Mouse (Mus musculus) midbrain, embryonic 10.5 days (tissue): ENCODE measurements around the gene Wfikkn1. TPM values are rescaled to one million over a fixed set of nuclear protein-coding genes. Genes with fewer than 3 reads are reported as not detected.
"Not testable (repeated sequence)": the region's sequence is repeated elsewhere in the genome, so short reads cannot be mapped to it uniquely, and the experiment has no call there.

Experiments used
- DNase-seq: peaks from one replicate; pipeline ENCODE4 v3.0.0-alpha.2; 2017; ENCODE audit warnings: low spot score
- H3K27ac ChIP-seq: fragments of 300-500 bp; sonication (generic); replicated peaks from 2 replicates; pipeline ENCODE4 v1.5.1; 2016; ENCODE audit warnings: mild to moderate bottlenecking
- H3K27me3 ChIP-seq: fragments of 300-500 bp; sonication (generic); 2 replicates; pipeline ENCODE4 v1.6.1; 2016; ENCODE audit warnings: low read depth, mild to moderate bottlenecking; ENCODE audit not compliant: poor library complexity, severe bottlenecking
- H3K36me3 ChIP-seq: fragments of 300-500 bp; sonication (generic); 2 replicates; pipeline ENCODE4 v1.6.1; 2016; ENCODE audit warnings: mild to moderate bottlenecking, moderate library complexity
- H3K4me1 ChIP-seq: fragments of 300-500 bp; sonication (generic); 2 replicates; pipeline ENCODE4 v1.6.1; 2016
- H3K4me3 ChIP-seq: fragments of 300-500 bp; sonication (generic); 2 replicates; pipeline ENCODE4 v1.5.1; 2016; ENCODE audit warnings: mild to moderate bottlenecking, moderate library complexity
- H3K9me3 ChIP-seq: fragments of 300-500 bp; sonication (generic); replicated peaks from 2 replicates; pipeline ENCODE4 v1.6.1; 2016; ENCODE audit warnings: mild to moderate bottlenecking
- WGBS: fragments of 180-500 bp; shearing (Covaris S2); methylation state at CpG from one replicate; pipeline ENCODE4 v1.1.7; 2016; 5-methylcytosine and 5-hydroxymethylcytosine counted together
- polyA plus RNA-seq: library from polyadenylated mRNA; unstranded; fragments of >200 nt; fragmentation: Nextera tagmentation; extraction: Ambion mirVana; gene quantifications from 2 replicates; pipeline ENCODE4 v1.2.1, GENCODE M21; 2016

Wfikkn1 gene
- polyA plus RNA-seq, 1 experiment from 2014 or later, result 19.7 TPM

GRCm38 (mm10) chr17:25873405-25874147, 7.1 kb downstream of the Wfikkn1 start:
- H3K36me3 ChIP-seq, result peaks cover 21% of the 10 kb centered on the region
- WGBS, result 85% methylated on average over 11 of the region's 11 CpGs
- H3K4me3 ChIP-seq, result peak overlapping the region; percentile 81
- H3K27me3 ChIP-seq, result no peaks in the 10 kb centered on the region
- H3K27ac ChIP-seq, result peak overlapping the region; percentile 93; the same call in 1 of the 2 replicates
- no peaks in the 10 kb centered on the region for H3K9me3 ChIP-seq
- no peak for DNase-seq
- peaks cover 60% of the 10 kb centered on the region for H3K4me1 ChIP-seq

- Histone ChIP-seq H3K9me3 (no peaks in the 10 kb centered on the region), H3K4me1 (peaks cover 60% of the 10 kb centered on the region), H3K27me3 (no peaks in the 10 kb centered on the region), H3K4me3 (no peak overlapping the region), H3K27ac (no peak overlapping the region), H3K36me3 (peaks cover 12% of the 10 kb centered on the region)
- no peak for DNase-seq
- WGBS, result 85% methylated on average over 3 of the region's 3 CpGs
Measured at GRCm38 (mm10) chr17:25872676-25873075, 8.0 kb downstream of the Wfikkn1 start.

DNA sequence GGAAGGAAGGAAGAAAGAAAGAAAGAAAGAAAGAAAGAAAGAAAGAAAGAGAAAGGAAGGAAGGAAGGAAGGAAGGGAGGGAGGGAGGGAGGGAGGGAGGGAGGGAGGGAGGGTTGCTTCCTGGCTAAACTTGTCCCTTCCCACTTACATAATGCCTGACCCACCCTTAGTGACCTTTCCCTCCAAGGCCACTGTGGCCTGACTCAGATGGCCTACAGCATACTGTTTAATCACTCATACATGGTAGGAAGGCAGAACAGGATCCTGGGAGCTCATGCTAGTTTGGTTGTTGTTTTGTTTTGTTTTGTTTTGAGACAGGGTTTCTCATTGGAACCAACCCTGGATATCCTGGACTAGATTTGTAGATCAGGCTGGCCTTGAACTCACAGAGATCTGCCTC, 9.1 kb downstream of the Wfikkn1 start:
- not testable (repeated sequence) for H3K27ac ChIP-seq, H3K9me3 ChIP-seq, H3K36me3 ChIP-seq, H3K4me3 ChIP-seq, H3K27me3 ChIP-seq, DNase-seq
- H3K4me1 ChIP-seq, result peaks cover 59% of the 10 kb centered on the region

DNA sequence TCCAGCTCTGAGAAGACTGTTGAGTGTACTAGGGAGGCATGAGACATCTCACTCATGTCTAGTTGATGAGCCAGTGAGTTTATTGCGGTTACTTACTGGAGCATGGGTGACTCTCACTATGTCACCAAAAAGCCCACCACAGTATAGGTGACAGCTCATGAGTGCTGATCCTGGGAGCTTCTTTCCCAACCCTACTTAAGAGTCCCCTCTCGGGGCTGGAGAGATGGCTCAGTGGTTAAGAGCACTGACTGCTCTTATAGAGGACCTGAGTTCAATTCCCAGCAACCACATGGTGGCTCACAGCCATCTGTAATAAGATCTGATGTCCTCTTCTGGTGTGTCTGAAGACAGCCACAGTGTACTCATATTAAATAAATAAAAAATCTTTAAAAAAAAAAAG, 10.7 kb downstream of the Wfikkn1 start:
- no peak for DNase-seq
- Histone ChIP-seq H3K36me3 (no peaks in the 10 kb centered on the region), H3K9me3 (no peaks in the 10 kb centered on the region), H3K27ac (no peak overlapping the region), H3K4me1 (peaks cover 52% of the 10 kb centered on the region), H3K27me3 (no peaks in the 10 kb centered on the region), H3K4me3 (no peak overlapping the region)
- 95% methylated on average over 2 of the region's 2 CpGs for WGBS

DNA sequence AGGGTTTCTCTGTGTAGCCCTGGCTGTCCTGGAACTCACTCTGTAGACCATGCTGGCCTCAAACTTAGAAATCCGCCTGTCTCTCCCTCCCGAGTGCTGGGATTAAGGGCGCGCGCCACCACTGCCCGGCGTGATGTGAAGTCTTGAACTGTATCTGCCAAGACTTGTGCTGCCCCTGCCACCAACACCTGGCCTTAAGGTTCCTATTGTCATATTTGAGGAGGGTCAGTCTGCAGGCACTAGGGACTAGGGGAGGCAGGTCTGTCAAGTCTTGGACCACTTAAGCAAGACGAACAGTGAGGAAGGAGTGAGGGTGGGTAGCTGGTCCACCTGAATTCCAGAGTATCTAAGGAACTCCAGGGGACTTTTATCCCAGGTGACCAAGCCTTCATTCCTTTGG, 11.2 kb downstream of the Wfikkn1 start:
- Histone ChIP-seq H3K27ac (no peak overlapping the region), H3K4me3 (no peak overlapping the region), H3K27me3 (no peaks in the 10 kb centered on the region), H3K4me1 (peaks cover 50% of the 10 kb centered on the region), H3K9me3 (no peaks in the 10 kb centered on the region), H3K36me3 (no peaks in the 10 kb centered on the region)
- DNase-seq, result no peak
- 85% methylated on average over 8 of the region's 8 CpGs for WGBS

GRCm38 (mm10) chr17:25868601-25869191, 12.0 kb downstream of the Wfikkn1 start, which contains the start of gene Mcrip2:
Gene Mcrip2 (minus strand): TSS chr17:25868764.
- peaks cover 42% of the 10 kb centered on the region for H3K4me1 ChIP-seq
- under 1% methylated on average over 24 of the region's 24 CpGs for WGBS
- H3K4me3 ChIP-seq, result peak within 1 kb of the TSS; percentile 93
- H3K9me3 ChIP-seq, result no peaks in the 10 kb centered on the region
- DNase-seq, result peak; percentile 83
- no peaks in the 10 kb centered on the region for H3K27me3 ChIP-seq
- H3K36me3 ChIP-seq, result no peaks in the 10 kb centered on the region
- peak within 1 kb of the TSS; percentile 80 for H3K27ac ChIP-seq

GRCm38 (mm10) chr17:25867836-25868600, 12.6 kb downstream of the Wfikkn1 start:
- no peaks in the 10 kb centered on the region for H3K9me3 ChIP-seq
- no peaks in the 10 kb centered on the region for H3K36me3 ChIP-seq
- no peak for DNase-seq
- H3K4me1 ChIP-seq, result peaks cover 41% of the 10 kb centered on the region
- WGBS, result 1% methylated on average over 42 of the region's 42 CpGs
- peak overlapping the region; percentile 80 for H3K27ac ChIP-seq
- no peaks in the 10 kb centered on the region for H3K27me3 ChIP-seq
- H3K4me3 ChIP-seq, result peak overlapping the region; percentile 93

- Histone ChIP-seq H3K4me1 (peaks cover 39% of the 10 kb centered on the region), H3K4me3 (peak overlapping the region; percentile 93), H3K27ac (peak overlapping the region; percentile 80; the same call in 1 of the 2 replicates), H3K36me3 (no peaks in the 10 kb centered on the region), H3K9me3 (no peaks in the 10 kb centered on the region), H3K27me3 (no peaks in the 10 kb centered on the region)
- no peak for DNase-seq
- 17% methylated on average over 7 of the region's 7 CpGs for WGBS
Measured at GRCm38 (mm10) chr17:25867509-25867835, 13.2 kb downstream of the Wfikkn1 start.

DNA sequence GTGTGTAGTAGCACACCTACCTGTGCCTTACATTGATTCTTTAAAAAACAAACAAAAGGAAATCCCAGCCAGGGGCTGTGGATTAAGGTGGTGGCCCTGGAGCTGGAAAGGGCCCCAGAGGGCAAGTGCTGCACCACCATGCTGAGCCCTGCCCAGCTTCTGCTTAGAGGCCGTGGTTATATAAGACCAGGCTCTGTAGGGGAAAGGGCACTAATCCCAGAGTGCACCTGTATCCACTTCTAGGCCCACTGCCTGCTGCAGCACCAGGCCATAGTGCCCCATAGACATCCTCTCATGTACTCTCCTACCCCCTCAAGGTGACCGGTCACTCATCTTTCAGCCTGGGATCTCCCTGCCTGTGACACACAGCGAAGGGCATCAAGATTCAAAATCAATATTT, 14.5 kb downstream of the Wfikkn1 start:
- 86% methylated on average over 3 of the region's 3 CpGs for WGBS
- no peak for DNase-seq
- Histone ChIP-seq H3K9me3 (no peaks in the 10 kb centered on the region), H3K27me3 (no peaks in the 10 kb centered on the region), H3K4me3 (peak overlapping the region; percentile 11; the same call in 1 of the 2 replicates), H3K27ac (no peak overlapping the region), H3K36me3 (no peaks in the 10 kb centered on the region), H3K4me1 (peaks cover 52% of the 10 kb centered on the region)

DNA sequence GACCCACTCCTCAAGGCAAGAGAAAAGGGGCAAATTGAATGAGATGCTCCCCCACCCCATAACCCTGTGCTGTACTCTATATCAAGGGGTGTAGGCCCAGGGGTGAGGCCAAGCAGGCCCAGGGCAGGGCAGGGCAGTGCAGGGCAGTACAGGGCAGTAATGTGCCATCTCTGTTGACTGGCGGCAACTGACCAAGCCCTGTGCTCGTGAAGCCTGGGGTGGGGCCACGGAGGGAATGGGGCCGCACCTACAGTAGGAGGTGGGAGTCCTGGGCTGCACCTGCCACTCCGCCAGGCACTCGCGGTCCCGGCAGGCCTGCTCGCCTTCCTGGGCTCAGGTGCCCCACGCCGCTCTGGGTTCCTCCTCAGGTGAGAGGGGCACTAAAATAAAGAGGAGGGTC, 15.4 kb downstream of the Wfikkn1 start:
- H3K4me1 ChIP-seq, result peaks cover 60% of the 10 kb centered on the region
- no peak overlapping the region for H3K27ac ChIP-seq
- DNase-seq, result no peak
- H3K27me3 ChIP-seq, result no peaks in the 10 kb centered on the region
- H3K4me3 ChIP-seq, result no peak overlapping the region
- H3K9me3 ChIP-seq, result no peaks in the 10 kb centered on the region
- no peaks in the 10 kb centered on the region for H3K36me3 ChIP-seq
- WGBS, result 94% methylated on average over 11 of the region's 11 CpGs

- no peak overlapping the region for H3K27ac ChIP-seq
- peaks cover 3% of the 10 kb centered on the region for H3K36me3 ChIP-seq
- WGBS, result 94% methylated on average over 14 of the region's 14 CpGs
- H3K9me3 ChIP-seq, result no peaks in the 10 kb centered on the region
- peaks cover 67% of the 10 kb centered on the region for H3K4me1 ChIP-seq
- H3K4me3 ChIP-seq, result 0 out of 2 replicates have a peak overlapping the region, but pooled peaks have one; percentile 7
- no peak for DNase-seq
- H3K27me3 ChIP-seq, result no peaks in the 10 kb centered on the region
Measured at GRCm38 (mm10) chr17:25864311-25864710, 16.3 kb downstream of the Wfikkn1 start.

GRCm38 (mm10) chr17:25863681-25864080, 17.0 kb downstream of the Wfikkn1 start:
- Histone ChIP-seq H3K9me3 (no peaks in the 10 kb centered on the region), H3K36me3 (peaks cover 10% of the 10 kb centered on the region), H3K27ac (no peak overlapping the region), H3K4me3 (0 out of 2 replicates have a peak overlapping the region, but pooled peaks have one; percentile 7), H3K27me3 (no peaks in the 10 kb centered on the region), H3K4me1 (peaks cover 63% of the 10 kb centered on the region)
- WGBS, result 94% methylated on average over 6 of the region's 6 CpGs
- DNase-seq, result no peak
